Mouse (Mus musculus) neural tube, embryonic 12.5 days (tissue): Measurements from ENCODE around the gene Lmntd1. TPM values are rescaled to one million over a fixed set of nuclear protein-coding genes. Genes with fewer than 3 reads are reported as not detected.

ENCODE experiments used
- ATAC-seq: fragments of 200-750 bp; cut with Nextera tagmentation; 2 replicates; pipeline ENCODE4 v1.8.0; 2017; ENCODE audit warnings: low read depth, mild to moderate bottlenecking, moderate TSS enrichment, moderate library complexity; ENCODE audit not compliant: low FRiP score
- H3K27ac ChIP-seq: fragments of 300-500 bp; sonication (generic); 2 replicates; pipeline ENCODE4 v1.5.1; 2016
- H3K27me3 ChIP-seq: fragments of 300-500 bp; sonication (generic); replicated peaks from 2 replicates; pipeline ENCODE4 v1.6.1; 2016; ENCODE audit warnings: mild to moderate bottlenecking
- H3K36me3 ChIP-seq: fragments of 300-500 bp; sonication (generic); 2 replicates; pipeline ENCODE4 v1.6.1; 2016; ENCODE audit warnings: mild to moderate bottlenecking
- H3K4me1 ChIP-seq: fragments of 300-500 bp; sonication (generic); 2 replicates; pipeline ENCODE4 v1.6.1; 2016
- H3K4me2 ChIP-seq: fragments of 300-500 bp; sonication (generic); replicated peaks from 2 replicates; pipeline ENCODE4 v1.6.1; 2016; ENCODE audit warnings: mild to moderate bottlenecking
- H3K4me3 ChIP-seq: fragments of 300-500 bp; sonication (generic); 2 replicates; pipeline ENCODE4 v1.5.1; 2016
- H3K9ac ChIP-seq: fragments of 300-500 bp; sonication (generic); 2 replicates; pipeline ENCODE4 v1.6.1; 2016; ENCODE audit warnings: mild to moderate bottlenecking
- H3K9me3 ChIP-seq: fragments of 300-500 bp; sonication (generic); 2 replicates; pipeline ENCODE4 v1.6.1; 2016; ENCODE audit warnings: mild to moderate bottlenecking
- WGBS: fragments of 180-500 bp; shearing (Covaris S2); methylation state at CpG from one replicate; pipeline ENCODE4 v1.1.7; 2016; 5-methylcytosine and 5-hydroxymethylcytosine counted together
- polyA plus RNA-seq: library from polyadenylated mRNA; unstranded; fragments of >200 nt; fragmentation: Nextera tagmentation; extraction: Ambion mirVana; gene quantifications from 2 replicates; pipeline ENCODE4 v1.2.1, GENCODE M21; 2016

The Lmntd1 gene
- polyA plus RNA-seq, 1 experiment from 2014 or later: 0.60 TPM

DNA sequence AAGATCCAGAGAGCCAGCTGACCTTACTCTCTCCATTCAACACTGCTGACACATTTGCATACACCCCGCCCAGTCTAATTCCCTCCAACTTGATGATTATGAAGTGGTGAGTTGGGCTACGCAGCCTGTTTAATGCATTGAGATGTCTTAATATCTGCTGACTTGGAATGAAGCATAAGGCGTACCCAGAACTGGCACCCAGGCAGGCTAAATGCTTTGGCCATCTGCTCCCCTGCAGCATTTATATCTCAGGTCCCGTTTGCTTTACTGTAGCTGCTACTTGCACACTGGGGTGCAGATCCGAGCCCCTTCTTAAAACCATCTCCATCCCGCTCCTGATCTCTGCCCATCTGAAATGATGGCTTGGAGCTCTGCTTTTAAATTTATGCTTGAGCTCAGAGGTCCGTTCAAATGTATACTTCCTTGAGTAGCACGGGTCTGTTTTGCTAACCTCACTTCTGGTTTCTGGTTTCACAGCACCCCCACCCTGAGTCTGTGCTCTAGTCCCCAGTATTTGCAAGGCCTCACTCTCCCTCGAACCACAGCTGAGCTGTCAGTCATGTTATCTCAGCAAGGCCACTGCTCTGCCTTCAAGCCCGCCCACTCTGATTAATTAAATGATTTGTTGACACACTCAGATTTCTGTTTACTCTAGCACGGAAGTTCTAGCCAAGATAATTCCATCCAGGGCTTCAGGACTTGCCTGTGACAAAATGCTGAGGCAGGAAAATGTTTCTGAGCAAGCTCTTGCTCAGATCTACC, 15.1 kb downstream of the Lmntd1 start:
- Histone ChIP-seq H3K9me3 (no peaks in the 10 kb centered on the region), H3K27me3 (no peaks in the 10 kb centered on the region), H3K36me3 (no peaks in the 10 kb centered on the region), H3K4me2 (no peak overlapping the region), H3K9ac (no peak overlapping the region), H3K4me3 (no peak overlapping the region), H3K27ac (no peak overlapping the region), H3K4me1 (0 out of 2 replicates have a peak, but pooled peaks cover under 1% of the 10 kb centered on the region)
- no peak for ATAC-seq
- WGBS: 70% methylated on average over 11 of the region's 11 CpGs

DNA sequence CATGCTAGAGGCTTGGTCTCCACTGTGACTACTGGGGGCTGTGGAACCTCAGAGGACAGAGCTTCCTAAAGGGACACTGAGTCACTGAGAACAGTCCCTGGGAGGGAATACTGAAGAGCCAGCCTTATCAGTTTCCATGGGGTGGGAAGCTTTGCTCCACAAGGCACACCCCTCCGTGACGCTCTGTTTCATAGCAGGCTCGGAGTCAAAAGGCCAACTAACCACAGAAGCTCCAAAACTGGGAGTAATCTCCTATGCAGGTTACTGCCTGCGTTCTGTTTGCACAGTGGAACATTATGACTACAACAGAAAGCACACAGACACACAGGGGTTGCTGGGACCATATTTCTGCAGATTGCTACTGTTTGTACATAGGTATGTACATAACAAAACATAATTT, 18.2 kb downstream of the Lmntd1 start:
- Histone ChIP-seq H3K27ac (no peak overlapping the region), H3K4me3 (no peak overlapping the region), H3K9me3 (no peaks in the 10 kb centered on the region), H3K27me3 (no peaks in the 10 kb centered on the region), H3K9ac (no peak overlapping the region), H3K36me3 (no peaks in the 10 kb centered on the region), H3K4me2 (no peak overlapping the region), H3K4me1 (peaks cover 8% of the 10 kb centered on the region; the same call in 1 of the 2 replicates)
- WGBS: 85% methylated on average over 4 of the region's 4 CpGs
- ATAC-seq: no peak

DNA sequence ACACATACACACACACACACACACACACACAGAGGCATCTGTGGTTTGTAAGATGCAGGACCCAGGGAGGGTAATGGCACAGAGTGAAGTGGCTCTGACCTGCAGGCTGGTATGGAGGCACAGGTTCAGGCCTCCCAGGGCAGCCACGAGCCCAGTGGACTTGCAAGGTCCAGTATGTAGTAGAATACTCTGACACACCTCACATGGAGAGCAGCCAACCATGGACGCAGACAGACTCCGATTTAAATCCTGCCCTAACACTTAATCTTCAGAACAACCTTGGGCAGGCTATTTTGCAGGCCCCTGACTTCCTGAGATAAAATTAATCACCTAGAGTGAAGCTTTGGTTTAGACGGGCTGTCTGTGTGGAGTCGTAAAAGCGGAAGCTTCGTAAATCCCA, 20.1 kb downstream of the Lmntd1 start:
- no peak overlapping the region for H3K4me2 ChIP-seq
- no peaks in the 10 kb centered on the region for H3K27me3 ChIP-seq
- no peak overlapping the region for H3K27ac ChIP-seq
- H3K36me3 ChIP-seq: no peaks in the 10 kb centered on the region
- 61% methylated on average over 7 of the region's 7 CpGs for WGBS
- no peak; the same call in 1 of the 2 replicates for ATAC-seq
- peaks cover 8% of the 10 kb centered on the region; the same call in 1 of the 2 replicates for H3K4me1 ChIP-seq
- no peak overlapping the region for H3K9ac ChIP-seq
- H3K9me3 ChIP-seq: no peaks in the 10 kb centered on the region
- no peak overlapping the region for H3K4me3 ChIP-seq

DNA sequence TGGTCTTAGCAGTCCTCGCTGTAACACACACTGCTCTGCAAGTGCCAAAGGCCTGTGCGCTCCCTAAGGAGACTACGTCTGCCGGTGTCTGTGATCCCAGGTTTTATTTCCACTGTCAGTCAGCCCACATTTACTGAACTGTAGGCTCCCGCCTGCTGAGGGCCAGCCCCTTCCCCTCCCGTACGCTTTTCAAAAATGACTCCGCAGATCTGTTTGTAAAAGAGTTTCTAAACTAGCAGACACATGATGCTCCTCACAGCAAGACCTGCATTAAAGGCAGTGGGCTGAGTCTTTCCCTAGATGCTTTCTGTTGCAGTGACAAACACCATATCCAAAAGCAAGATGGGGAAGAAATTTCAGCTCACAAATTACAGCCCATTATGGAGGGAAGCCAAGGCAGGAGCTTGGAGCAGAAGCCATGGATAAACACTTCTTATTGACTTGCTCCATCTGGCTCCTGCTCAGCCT, 21.6 kb downstream of the Lmntd1 start:
- WGBS: 39% methylated on average over 8 of the region's 8 CpGs
- Histone ChIP-seq H3K27ac (no peak overlapping the region), H3K9me3 (no peaks in the 10 kb centered on the region), H3K4me3 (no peak overlapping the region), H3K36me3 (no peaks in the 10 kb centered on the region), H3K27me3 (no peaks in the 10 kb centered on the region), H3K4me2 (no peak overlapping the region), H3K9ac (no peak overlapping the region), H3K4me1 (peaks cover 8% of the 10 kb centered on the region; the same call in 1 of the 2 replicates)
- ATAC-seq: no peak

DNA sequence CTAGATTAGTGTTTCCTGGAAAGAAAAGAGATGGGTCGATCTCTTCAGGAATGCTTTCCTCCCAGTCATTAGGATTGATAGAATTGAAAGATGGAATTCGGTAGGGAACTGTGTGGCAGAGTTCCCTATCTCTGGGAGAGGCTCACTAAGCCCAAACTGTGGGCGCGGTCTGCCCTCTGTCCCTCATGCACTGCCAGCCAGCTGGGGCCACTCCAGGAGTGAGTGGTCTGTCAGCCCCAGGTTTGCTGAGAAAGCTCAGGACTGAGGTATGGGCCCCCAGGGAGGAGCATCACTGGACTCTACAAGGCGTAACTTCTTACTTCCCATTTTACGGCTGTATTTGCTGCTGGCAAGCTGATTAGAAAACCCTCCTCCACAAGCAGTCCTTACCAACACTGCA, 22.1 kb downstream of the Lmntd1 start:
- Histone ChIP-seq H3K9ac (no peak overlapping the region), H3K27ac (no peak overlapping the region), H3K4me3 (no peak overlapping the region), H3K27me3 (no peaks in the 10 kb centered on the region), H3K4me2 (no peak overlapping the region), H3K36me3 (no peaks in the 10 kb centered on the region), H3K9me3 (no peaks in the 10 kb centered on the region), H3K4me1 (peaks cover 8% of the 10 kb centered on the region; the same call in 1 of the 2 replicates)
- WGBS: 68% methylated on average over 6 of the region's 6 CpGs
- ATAC-seq: no peak

DNA sequence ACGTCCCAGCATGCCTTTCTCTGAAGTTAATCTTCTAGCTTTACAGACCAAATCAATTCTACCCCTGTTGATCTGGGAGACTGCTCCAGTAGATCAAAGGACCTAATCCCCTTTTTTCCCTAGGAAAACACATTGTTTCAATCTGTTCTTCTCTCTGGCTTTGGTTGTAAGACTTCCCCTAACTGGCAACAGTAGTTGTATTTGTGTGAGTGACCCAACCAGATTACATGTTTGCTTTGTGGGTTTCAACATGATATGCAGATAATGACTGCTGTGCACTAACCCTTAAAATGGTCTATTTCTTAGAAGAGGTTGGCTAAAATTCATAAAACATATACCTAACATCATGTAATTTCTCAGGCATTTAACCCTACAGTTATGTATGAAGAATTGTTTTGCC, 22.5 kb downstream of the Lmntd1 start:
- 85% methylated on average over 1 of the region's 1 CpGs for WGBS
- Histone ChIP-seq H3K36me3 (no peaks in the 10 kb centered on the region), H3K4me1 (peaks cover 8% of the 10 kb centered on the region; the same call in 1 of the 2 replicates), H3K27ac (no peak overlapping the region), H3K27me3 (no peaks in the 10 kb centered on the region), H3K9me3 (no peaks in the 10 kb centered on the region), H3K4me2 (no peak overlapping the region), H3K4me3 (no peak overlapping the region), H3K9ac (no peak overlapping the region)
- no peak for ATAC-seq

DNA sequence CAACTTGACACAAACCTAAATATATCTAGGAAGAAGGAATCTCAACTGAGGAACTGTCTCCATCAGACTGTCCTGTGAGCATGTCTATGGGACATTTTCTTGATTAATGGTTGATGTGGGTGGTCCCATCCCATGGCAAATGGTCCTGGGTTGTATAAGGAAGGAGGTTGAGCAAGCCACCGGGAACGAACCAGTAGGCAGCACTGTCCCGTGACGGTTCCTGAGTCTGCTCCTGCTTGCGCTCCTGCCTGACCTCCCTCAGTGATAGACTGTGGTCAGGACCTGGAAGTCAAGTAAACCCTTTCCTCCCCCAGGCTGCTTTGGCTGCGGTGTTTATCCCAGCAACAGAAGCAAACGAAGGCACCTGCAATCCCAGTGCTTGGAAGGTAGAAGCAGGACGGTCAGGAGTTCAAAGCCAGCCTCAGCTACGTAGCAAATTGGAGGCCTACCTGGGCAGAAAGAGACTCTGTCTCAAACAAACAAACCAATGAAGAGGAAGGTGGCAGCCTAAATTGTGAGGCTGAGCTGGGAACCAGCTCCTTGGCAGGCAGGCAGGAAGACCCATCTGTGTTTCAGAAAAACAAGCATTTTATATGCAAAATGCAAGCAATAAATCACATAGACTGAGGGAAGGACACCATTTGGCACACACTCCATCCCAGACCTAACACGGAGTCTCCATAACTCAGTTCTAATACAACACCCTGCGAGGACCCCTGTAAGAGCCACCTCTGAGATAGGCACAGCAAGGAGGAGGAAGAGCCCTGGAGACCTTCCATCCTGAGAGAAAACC, 23.4 kb downstream of the Lmntd1 start:
- 76% methylated on average over 11 of the region's 11 CpGs for WGBS
- Histone ChIP-seq H3K9me3 (no peaks in the 10 kb centered on the region), H3K4me1 (peaks cover 8% of the 10 kb centered on the region; the same call in 1 of the 2 replicates), H3K27ac (no peak overlapping the region), H3K4me3 (no peak overlapping the region), H3K27me3 (no peaks in the 10 kb centered on the region), H3K9ac (no peak overlapping the region), H3K36me3 (no peaks in the 10 kb centered on the region), H3K4me2 (no peak overlapping the region)
- ATAC-seq: no peak

DNA sequence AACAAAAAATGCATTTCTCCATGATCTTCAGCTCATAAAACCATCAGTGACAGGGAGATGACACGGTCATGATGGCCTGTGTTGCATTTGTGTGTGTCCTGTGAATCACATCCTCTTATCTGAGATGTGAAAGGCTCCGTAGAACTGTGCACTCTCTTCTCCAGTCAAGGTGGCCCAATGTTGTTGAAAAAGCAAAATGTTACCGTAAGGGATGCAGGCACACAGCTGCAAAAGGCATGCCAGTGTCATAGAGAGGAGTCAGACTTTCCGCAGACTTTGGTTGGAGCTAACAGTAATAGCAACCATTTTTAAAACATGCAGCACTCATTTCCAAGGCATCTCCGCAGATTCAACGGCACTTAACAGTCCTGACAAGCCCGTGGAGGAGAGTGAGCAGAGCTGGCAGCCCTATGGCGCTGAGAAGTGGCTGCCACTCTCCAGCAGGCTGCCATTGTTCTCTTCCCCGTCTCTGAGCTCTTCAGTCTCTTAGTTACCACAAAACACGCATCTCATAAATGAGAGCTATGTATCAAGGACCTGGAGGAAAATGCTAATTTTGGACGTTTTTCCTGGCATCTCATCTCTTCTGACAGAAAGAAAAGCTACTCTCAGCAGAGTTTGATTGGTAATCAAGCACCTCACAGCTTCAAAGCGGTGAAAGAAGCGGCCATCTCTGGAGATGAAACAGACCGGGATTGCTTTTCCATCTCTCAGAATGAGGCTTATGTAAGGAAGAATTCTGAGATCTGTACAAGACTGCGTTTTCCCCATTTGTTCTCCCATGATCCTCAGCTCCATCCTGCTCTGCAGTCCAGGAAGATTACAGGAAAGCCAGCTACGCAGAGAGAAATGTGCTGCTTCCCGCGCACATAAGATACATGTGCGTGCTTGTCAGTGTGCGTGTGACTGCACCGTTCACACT, 28.8 kb downstream of the Lmntd1 start:
- H3K9me3 ChIP-seq: no peaks in the 10 kb centered on the region
- H3K9ac ChIP-seq: no peak overlapping the region
- no peak overlapping the region for H3K4me3 ChIP-seq
- WGBS: 75% methylated on average over 21 of the region's 21 CpGs
- H3K4me2 ChIP-seq: no peak overlapping the region
- H3K4me1 ChIP-seq: peaks cover 7% of the 10 kb centered on the region; the same call in 1 of the 2 replicates
- no peaks in the 10 kb centered on the region for H3K36me3 ChIP-seq
- no peak overlapping the region; the same call in 1 of the 2 replicates for H3K27ac ChIP-seq
- H3K27me3 ChIP-seq: no peaks in the 10 kb centered on the region
- ATAC-seq: no peak

DNA sequence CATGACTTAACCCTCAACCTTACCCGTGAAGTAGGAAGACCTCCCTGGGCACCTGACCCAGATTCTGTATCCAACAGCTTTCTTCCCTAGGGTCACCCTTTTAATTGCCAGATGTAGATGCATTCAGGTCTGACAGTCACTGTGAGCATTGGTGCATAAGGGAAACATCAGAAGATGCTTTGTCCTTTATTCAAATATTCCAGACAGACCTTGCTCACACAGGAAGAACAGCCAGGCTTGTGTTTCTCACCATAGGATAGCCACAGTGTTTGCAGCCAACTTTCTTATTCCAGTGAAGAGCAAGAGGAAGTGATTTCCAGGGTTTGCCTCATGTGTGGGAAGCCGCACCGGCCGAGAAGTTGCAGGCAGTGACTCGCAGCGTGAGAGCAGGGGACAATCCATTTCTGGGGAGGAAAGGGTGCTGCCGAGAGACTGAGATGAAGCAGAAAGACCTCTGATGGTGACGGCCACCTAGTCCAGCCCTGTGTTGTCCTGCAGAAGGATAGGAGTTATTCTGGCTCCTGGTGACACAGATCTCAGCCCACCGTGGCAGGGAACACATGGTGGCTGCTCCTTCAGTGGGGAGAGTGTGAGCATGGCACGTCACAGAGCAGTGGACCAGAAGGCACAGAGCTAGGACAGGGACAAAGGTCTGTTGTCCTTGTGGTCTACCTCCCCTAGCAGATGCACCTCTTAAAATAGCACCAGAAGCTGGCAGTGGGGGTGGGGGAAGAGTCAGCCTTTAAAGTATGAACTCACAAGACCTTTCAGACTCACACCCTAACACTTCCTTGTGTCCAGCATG, 32.6 kb downstream of the Lmntd1 start:
- no peaks in the 10 kb centered on the region for H3K36me3 ChIP-seq
- H3K4me2 ChIP-seq: no peak overlapping the region
- no peaks in the 10 kb centered on the region for H3K9me3 ChIP-seq
- WGBS: 73% methylated on average over 10 of the region's 10 CpGs
- H3K9ac ChIP-seq: no peak overlapping the region
- no peaks in the 10 kb centered on the region for H3K27me3 ChIP-seq
- peaks cover 13% of the 10 kb centered on the region; the same call in 1 of the 2 replicates for H3K4me1 ChIP-seq
- H3K4me3 ChIP-seq: no peak overlapping the region
- no peak overlapping the region for H3K27ac ChIP-seq
- ATAC-seq: no peak

DNA sequence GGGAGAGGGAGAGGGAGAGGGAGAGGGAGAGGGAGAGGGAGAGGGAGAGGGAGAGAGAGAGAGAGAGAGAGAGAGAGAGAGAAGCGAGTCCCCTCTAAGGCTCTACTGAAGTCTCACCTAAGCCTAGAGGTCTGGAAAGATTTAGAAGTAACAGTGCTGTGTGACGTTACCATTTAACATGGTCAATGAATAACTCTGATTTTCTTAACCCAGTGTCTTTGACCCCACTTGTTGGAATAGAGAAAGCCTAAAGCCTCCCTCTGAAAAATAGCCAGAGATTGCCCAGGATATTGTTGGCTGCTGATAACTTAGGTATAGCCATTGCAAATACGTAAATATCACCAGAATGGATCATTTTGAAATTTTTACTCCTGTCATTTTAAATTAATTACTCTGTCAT, 34.4 kb downstream of the Lmntd1 start:
- Histone ChIP-seq H3K4me1 (peaks cover 13% of the 10 kb centered on the region; the same call in 1 of the 2 replicates), H3K4me2 (no peak overlapping the region), H3K4me3 (no peak overlapping the region), H3K9me3 (no peaks in the 10 kb centered on the region), H3K27me3 (no peaks in the 10 kb centered on the region), H3K27ac (no peak overlapping the region), H3K9ac (no peak overlapping the region), H3K36me3 (no peaks in the 10 kb centered on the region)
- 84% methylated on average over 3 of the region's 3 CpGs for WGBS
- ATAC-seq: no peak
